Mouse (Mus musculus): ENCODE data around the gene Tra2b. TPM values are rescaled to one million over a fixed set of nuclear protein-coding genes. Genes with fewer than 3 reads are reported as not detected.
"Not testable (repeated sequence)": the region's sequence is repeated elsewhere in the genome, so short reads cannot be mapped to it uniquely, and the experiment has no call there.

Tra2b gene
- 473 and 513 TPM in 2 replicates for polyA plus RNA-seq (2014; fragmentation: Nextera tagmentation; extraction: Ambion mirVana)

GRCm38 (mm10) chr16:22265849-22266376 is at the start of gene Tra2b:
Gene Tra2b, minus strand, starts transcription at chr16:22266005.
- peaks cover 12% of the 10 kb centered on the region; the same call in 1 of the 2 replicates for H3K4me1 ChIP-seq (ENCODE audit: control insufficient read depth, insufficient read depth, low read length)
- no peaks in the 10 kb centered on the region for H3K27me3 ChIP-seq (ENCODE audit: control insufficient read depth, insufficient read depth, low read length)
- H3K27ac ChIP-seq (ENCODE audit: low read depth, low read length) = peak within 1 kb of the TSS; percentile 94
- no peaks in the 10 kb centered on the region for H3K36me3 ChIP-seq (ENCODE audit: control insufficient read depth, insufficient read depth, low read length)
- H3K9me3 ChIP-seq (ENCODE audit: control insufficient read depth, low read length) = no peaks in the 10 kb centered on the region
- WGBS = under 1% methylated on average over 38 of the region's 38 CpGs
- peak; percentile 99 for ATAC-seq (ENCODE audit: low FRiP score)
- H3K4me3 ChIP-seq (ENCODE audit: low read depth, low read length) = peak within 1 kb of the TSS; percentile 97
- peak; percentile 99 for DNase-seq (ENCODE audit: low spot score, missing footprints)
- peak within 1 kb of the TSS; percentile 97 for H3K9ac ChIP-seq (ENCODE audit: low read length)
- peak within 1 kb of the TSS; percentile 73 for H3K4me2 ChIP-seq

- H3K27me3 ChIP-seq (ENCODE audit: control insufficient read depth, insufficient read depth, low read length) = no peaks in the 10 kb centered on the region
- no peaks in the 10 kb centered on the region for H3K9me3 ChIP-seq (ENCODE audit: control insufficient read depth, low read length)
- no peak for ATAC-seq (ENCODE audit: low FRiP score)
- no peak for DNase-seq (ENCODE audit: low spot score, missing footprints)
- H3K4me2 ChIP-seq = no peak overlapping the region
- H3K4me3 ChIP-seq (ENCODE audit: low read depth, low read length) = no peak overlapping the region
- WGBS = 21% methylated on average over 1 of the region's 1 CpGs
- H3K4me1 ChIP-seq (ENCODE audit: control insufficient read depth, insufficient read depth, low read length) = peaks cover 2% of the 10 kb centered on the region; the same call in 1 of the 2 replicates
- H3K36me3 ChIP-seq (ENCODE audit: control insufficient read depth, insufficient read depth, low read length) = no peaks in the 10 kb centered on the region
- H3K9ac ChIP-seq (ENCODE audit: low read length) = no peak overlapping the region
- H3K27ac ChIP-seq (ENCODE audit: low read depth, low read length) = no peak overlapping the region
These were observed 44.8 kb upstream of the Tra2b start for GRCm38 (mm10) chr16:22310649-22311048.

DNA sequence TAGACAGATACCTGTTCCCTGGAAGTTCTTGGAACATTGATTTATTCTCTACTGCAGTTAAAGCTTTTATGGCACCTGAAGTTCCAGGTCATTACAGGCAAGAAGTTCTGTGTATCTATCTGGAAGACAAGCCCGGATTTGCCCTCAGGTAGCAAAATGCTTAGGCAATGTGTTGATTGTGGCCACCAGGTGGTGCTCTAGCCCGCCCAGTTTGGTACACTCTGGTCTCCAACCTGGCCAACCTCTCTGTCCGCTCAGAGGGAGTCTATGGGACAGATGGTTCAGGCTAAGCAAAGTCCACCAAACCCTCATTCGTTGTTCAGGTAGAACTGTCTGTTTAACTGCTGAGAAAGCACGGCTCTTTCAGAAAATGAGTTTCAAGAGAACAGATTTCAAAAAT is 36.8 kb upstream of the Tra2b start:
- no peak overlapping the region for H3K27ac ChIP-seq (ENCODE audit: low read depth, low read length)
- H3K36me3 ChIP-seq (ENCODE audit: control insufficient read depth, insufficient read depth, low read length) = no peaks in the 10 kb centered on the region
- 36% methylated on average over 5 of the region's 5 CpGs for whole genome bisulfite sequencing
- H3K4me1 ChIP-seq (ENCODE audit: control insufficient read depth, insufficient read depth, low read length) = no peaks in the 10 kb centered on the region
- DNase-seq (ENCODE audit: low spot score, missing footprints) (peak; percentile 96), ATAC-seq (ENCODE audit: low FRiP score) (0 out of 2 replicates have a peak, but pooled peaks have one; percentile 40)
- H3K9ac ChIP-seq (ENCODE audit: low read length) = no peak overlapping the region
- no peaks in the 10 kb centered on the region for H3K27me3 ChIP-seq (ENCODE audit: control insufficient read depth, insufficient read depth, low read length)
- H3K4me2 ChIP-seq = no peak overlapping the region
- H3K4me3 ChIP-seq (ENCODE audit: low read depth, low read length) = no peak overlapping the region
- H3K9me3 ChIP-seq (ENCODE audit: control insufficient read depth, low read length) = no peaks in the 10 kb centered on the region

DNA sequence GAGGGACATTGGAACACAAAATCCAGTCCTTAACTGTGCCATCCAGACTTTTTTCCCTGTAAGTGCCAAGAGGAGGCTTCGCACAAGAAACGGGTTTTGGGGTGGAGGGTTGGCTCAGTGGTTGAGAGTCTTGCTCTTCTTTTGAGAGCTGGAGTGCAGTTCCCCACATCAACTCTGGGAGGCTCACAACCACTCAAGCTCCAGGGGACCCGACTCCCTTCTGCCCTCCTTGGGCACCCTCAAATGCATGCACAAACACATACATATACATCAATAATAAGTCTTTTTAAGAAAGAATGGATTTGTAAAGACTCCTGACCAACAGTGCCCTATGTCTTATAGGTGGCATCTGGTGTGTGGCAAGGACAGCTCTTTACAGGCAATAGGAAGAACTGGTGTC is 35.6 kb upstream of the Tra2b start:
- H3K4me3 ChIP-seq (ENCODE audit: low read depth, low read length) = no peak overlapping the region
- no peak overlapping the region for H3K27ac ChIP-seq (ENCODE audit: low read depth, low read length)
- H3K9me3 ChIP-seq (ENCODE audit: control insufficient read depth, low read length) = no peaks in the 10 kb centered on the region
- ATAC-seq (ENCODE audit: low FRiP score) (no peak), DNase-seq (ENCODE audit: low spot score, missing footprints) (no peak)
- no peaks in the 10 kb centered on the region for H3K27me3 ChIP-seq (ENCODE audit: control insufficient read depth, insufficient read depth, low read length)
- WGBS = 82% methylated on average over 3 of the region's 3 CpGs
- H3K36me3 ChIP-seq (ENCODE audit: control insufficient read depth, insufficient read depth, low read length) = no peaks in the 10 kb centered on the region
- H3K4me2 ChIP-seq = no peak overlapping the region
- no peak overlapping the region for H3K9ac ChIP-seq (ENCODE audit: low read length)
- no peaks in the 10 kb centered on the region for H3K4me1 ChIP-seq (ENCODE audit: control insufficient read depth, insufficient read depth, low read length)

GRCm38 (mm10) chr16:22296901-22297300 is 31.1 kb upstream of the Tra2b start:
- H3K27ac ChIP-seq (ENCODE audit: low read depth, low read length) = no peak overlapping the region
- no peaks in the 10 kb centered on the region for H3K4me1 ChIP-seq (ENCODE audit: control insufficient read depth, insufficient read depth, low read length)
- H3K27me3 ChIP-seq (ENCODE audit: control insufficient read depth, insufficient read depth, low read length) = no peaks in the 10 kb centered on the region
- 81% methylated on average over 6 of the region's 6 CpGs for WGBS
- H3K9ac ChIP-seq (ENCODE audit: low read length) = no peak overlapping the region
- H3K36me3 ChIP-seq (ENCODE audit: control insufficient read depth, insufficient read depth, low read length) = no peaks in the 10 kb centered on the region
- DNase-seq (ENCODE audit: low spot score, missing footprints) (no peak), ATAC-seq (ENCODE audit: low FRiP score) (no peak)
- no peak overlapping the region for H3K4me3 ChIP-seq (ENCODE audit: low read depth, low read length)
- H3K4me2 ChIP-seq = no peak overlapping the region
- no peaks in the 10 kb centered on the region for H3K9me3 ChIP-seq (ENCODE audit: control insufficient read depth, low read length)

- not testable (repeated sequence) for ATAC-seq (ENCODE audit: low FRiP score); H3K36me3 ChIP-seq (ENCODE audit: control insufficient read depth, insufficient read depth, low read length)
- WGBS = 94% methylated on average over 14 of the region's 14 CpGs
These were observed 29.0 kb upstream of the Tra2b start for GRCm38 (mm10) chr16:22294812-22295211.

GRCm38 (mm10) chr16:22293600-22293999 is 27.8 kb upstream of the Tra2b start:
- DNase-seq (ENCODE audit: low spot score, missing footprints) (no peak), ATAC-seq (ENCODE audit: low FRiP score) (no peak)
- Histone ChIP-seq H3K27ac (ENCODE audit: low read depth, low read length) (no peak overlapping the region), H3K9me3 (ENCODE audit: control insufficient read depth, low read length) (peaks cover 4% of the 10 kb centered on the region), H3K36me3 (ENCODE audit: control insufficient read depth, insufficient read depth, low read length) (no peaks in the 10 kb centered on the region), H3K4me2 (no peak overlapping the region), H3K27me3 (ENCODE audit: control insufficient read depth, insufficient read depth, low read length) (no peaks in the 10 kb centered on the region), H3K4me1 (ENCODE audit: control insufficient read depth, insufficient read depth, low read length) (no peaks in the 10 kb centered on the region), H3K4me3 (ENCODE audit: low read depth, low read length) (no peak overlapping the region), H3K9ac (ENCODE audit: low read length) (no peak overlapping the region)
- 57% methylated on average over 2 of the region's 2 CpGs for WGBS

More at GRCm38 (mm10) chr16:22294812-22295211, 29.0 kb upstream of the Tra2b start:
- not testable (repeated sequence) for H3K4me2 ChIP-seq; H3K9me3 ChIP-seq (ENCODE audit: control insufficient read depth, low read length); H3K4me1 ChIP-seq (ENCODE audit: control insufficient read depth, insufficient read depth, low read length); H3K27ac ChIP-seq (ENCODE audit: low read depth, low read length); H3K9ac ChIP-seq (ENCODE audit: low read length); H3K27me3 ChIP-seq (ENCODE audit: control insufficient read depth, insufficient read depth, low read length); H3K4me3 ChIP-seq (ENCODE audit: low read depth, low read length); DNase-seq (ENCODE audit: low spot score, missing footprints)

- Histone ChIP-seq H3K4me1 (ENCODE audit: control insufficient read depth, insufficient read depth, low read length) (no peaks in the 10 kb centered on the region), H3K9me3 (ENCODE audit: control insufficient read depth, low read length) (peaks cover 4% of the 10 kb centered on the region), H3K4me3 (ENCODE audit: low read depth, low read length) (no peak overlapping the region), H3K27ac (ENCODE audit: low read depth, low read length) (no peak overlapping the region), H3K9ac (ENCODE audit: low read length) (no peak overlapping the region), H3K36me3 (ENCODE audit: control insufficient read depth, insufficient read depth, low read length) (no peaks in the 10 kb centered on the region), H3K27me3 (ENCODE audit: control insufficient read depth, insufficient read depth, low read length) (no peaks in the 10 kb centered on the region), H3K4me2 (no peak overlapping the region)
- 94% methylated on average over 4 of the region's 4 CpGs for WGBS
- ATAC-seq (ENCODE audit: low FRiP score) (no peak), DNase-seq (ENCODE audit: low spot score, missing footprints) (no peak)
These were observed 26.6 kb upstream of the Tra2b start for GRCm38 (mm10) chr16:22292394-22292793.

DNA sequence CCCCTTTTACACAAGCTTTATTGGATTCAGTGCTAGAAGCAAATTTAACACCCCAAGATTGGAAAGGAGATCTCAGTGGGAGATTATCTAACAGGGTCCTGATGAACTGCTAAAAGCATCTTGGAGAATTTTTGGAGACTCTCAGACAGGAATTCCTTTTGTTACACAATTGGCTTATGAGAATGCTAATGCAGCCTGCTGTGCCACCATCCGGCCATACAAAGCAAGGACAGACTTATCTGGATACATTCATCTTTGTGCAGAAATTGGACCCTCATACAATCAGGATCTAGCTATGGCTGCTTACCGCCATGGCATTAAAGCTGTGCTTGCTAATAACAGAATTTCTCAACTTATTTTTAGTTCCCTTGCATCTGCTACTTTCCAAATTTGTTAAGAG is 23.8 kb upstream of the Tra2b start:
- DNase-seq (ENCODE audit: low spot score, missing footprints) (no peak), ATAC-seq (ENCODE audit: low FRiP score) (no peak)
- H3K4me1 ChIP-seq (ENCODE audit: control insufficient read depth, insufficient read depth, low read length) = no peaks in the 10 kb centered on the region
- H3K9me3 ChIP-seq (ENCODE audit: control insufficient read depth, low read length) = peaks cover 4% of the 10 kb centered on the region
- H3K27me3 ChIP-seq (ENCODE audit: control insufficient read depth, insufficient read depth, low read length) = no peaks in the 10 kb centered on the region
- H3K27ac ChIP-seq (ENCODE audit: low read depth, low read length) = no peak overlapping the region
- no peak overlapping the region for H3K9ac ChIP-seq (ENCODE audit: low read length)
- H3K4me3 ChIP-seq (ENCODE audit: low read depth, low read length) = no peak overlapping the region
- H3K36me3 ChIP-seq (ENCODE audit: control insufficient read depth, insufficient read depth, low read length) = no peaks in the 10 kb centered on the region
- 53% methylated on average over 2 of the region's 2 CpGs for WGBS
- no peak overlapping the region for H3K4me2 ChIP-seq
